Mouse (Mus musculus): Measurements from ENCODE around the gene Ksr1.

Gene Ksr1

DNA sequence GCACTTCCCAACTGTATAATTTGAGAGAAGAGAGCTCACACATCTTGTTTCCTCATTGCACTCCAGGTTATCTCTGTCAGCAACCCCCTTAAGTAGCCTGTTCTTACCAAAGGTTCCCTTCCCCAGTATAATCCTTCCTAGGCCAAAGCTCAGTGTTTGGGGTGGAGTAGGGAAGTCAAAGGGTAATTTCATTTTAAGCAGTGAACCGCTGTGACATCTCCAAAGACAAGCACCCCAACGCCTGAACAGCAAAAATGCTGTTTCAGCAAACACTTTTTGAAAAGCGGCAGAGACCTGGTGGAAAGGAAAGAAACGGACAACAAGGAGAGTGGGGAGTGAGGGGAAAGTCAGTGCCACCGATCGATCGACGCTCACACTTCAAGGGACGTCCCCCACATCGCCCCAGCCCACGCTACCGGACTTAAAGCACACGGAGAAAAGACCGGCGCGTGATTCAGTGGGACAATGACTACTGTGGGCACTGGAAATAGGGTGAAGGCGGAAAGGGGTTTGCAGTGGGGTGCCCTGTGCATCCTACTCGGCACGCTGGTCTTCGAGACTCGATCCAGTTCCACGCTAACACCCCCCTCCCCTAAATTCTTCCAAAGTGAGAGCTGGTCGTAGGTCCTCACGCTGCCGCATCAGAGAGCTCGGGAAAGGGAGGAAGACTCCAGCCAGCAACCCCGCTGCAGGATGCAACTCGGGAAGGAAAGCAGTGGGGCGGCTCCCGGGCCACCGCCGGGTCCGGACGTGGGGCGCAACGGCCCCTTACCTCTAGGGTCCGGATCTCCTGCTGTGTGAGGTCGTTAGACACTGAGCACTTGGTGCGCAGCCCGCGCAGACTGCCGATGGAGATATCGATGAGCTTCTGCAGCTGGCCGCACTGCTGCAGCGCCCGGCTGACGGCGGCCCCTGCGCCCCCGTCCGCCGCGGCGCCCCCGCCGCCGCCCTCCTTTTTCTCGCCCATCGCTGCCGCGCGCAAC lies 633 bp downstream of the Ksr1 start:
- DNase-seq (ENCODE audit: low read depth, low spot score) = peak; percentile 49

DNA sequence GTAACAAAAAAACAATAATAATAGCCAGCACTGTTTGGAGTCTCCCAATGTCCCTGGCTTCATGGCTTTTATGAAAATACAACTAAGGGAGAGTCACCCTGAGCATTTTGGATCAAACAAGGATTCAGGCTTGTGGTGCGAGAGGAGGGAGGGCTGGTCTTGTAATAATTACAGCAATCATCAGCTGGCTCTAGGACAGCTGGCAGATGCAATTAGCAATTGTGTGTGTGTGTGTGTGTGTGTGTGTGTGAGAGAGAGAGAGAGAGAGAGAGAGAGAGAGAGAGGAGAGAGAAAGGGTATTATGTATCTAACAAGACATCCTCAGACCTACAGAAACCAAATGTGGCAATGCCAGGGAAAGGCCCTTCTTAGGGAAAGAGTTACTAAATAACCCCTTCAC lies 1.5 kb downstream of the Ksr1 start:
- DNase-seq (ENCODE audit: low read depth, low spot score) = peak; percentile 16

DNA sequence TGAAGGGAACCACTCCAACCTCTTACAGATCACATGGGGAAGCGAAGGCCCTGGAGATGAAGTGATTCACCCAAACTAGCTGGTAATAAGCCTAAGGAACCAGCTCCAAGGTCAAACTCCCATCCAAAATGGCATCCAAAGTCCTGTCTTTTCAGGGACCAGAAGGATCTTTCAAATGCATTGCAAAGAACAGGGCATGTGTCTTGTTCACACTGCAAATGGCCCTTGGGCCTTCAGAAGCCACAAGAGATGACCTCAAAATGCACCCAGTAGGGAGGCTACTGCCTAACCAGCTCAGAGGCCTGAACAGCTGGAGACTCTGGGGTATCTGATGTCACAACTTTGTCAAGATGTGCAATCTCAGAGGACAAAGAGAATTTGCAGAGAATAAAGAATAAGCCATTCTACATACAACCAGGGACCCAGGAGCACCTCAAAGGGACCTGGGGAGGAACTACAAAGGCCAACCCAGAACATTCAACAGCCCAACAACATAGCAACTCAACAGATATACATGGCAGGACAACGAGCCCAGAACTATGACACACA lies 2.1 kb downstream of the Ksr1 start:
- no peak for DNase-seq (ENCODE audit: low read depth, low spot score)

DNA sequence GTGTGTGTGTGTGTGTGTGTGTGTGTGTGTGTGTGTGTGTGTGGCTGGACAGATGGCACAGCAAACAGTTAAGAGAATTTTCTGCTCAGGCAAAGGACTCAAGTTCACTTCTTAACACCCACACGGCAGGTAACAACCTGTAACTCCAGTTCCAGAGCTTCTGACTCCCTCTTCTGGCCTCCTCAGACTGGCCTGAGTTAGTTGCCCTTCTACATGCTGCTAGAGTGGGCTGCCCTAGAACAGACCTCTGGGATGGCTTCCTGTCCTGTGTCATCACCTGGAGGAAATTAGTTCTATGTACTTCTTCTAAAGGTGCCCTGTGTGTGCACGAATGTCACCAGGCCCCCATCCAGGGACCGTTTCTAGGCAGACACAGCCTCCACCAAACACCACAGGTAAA lies 2.9 kb downstream of the Ksr1 start:
- peak; percentile 37 for DNase-seq (ENCODE audit: low read depth, low spot score)

DNA sequence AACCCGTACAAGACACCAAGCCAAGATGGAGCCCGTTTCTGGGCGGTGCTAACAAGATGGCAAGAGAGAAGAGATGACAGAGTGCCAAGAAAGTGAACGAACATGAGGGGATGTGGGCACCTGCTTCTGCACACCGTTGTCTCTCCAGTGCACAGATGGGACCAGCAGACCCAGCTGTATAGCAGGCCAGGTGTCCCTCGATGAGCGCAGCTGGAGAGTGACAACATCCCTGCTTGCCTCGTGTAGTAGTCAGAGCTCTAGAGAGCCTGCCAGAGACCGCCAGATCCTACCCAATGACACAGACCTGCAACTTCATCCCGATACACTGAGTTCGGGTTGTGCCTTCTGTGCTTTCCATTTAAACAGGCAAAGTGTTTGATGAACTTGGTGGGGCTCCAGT lies 3.8 kb downstream of the Ksr1 start:
- DNase-seq (ENCODE audit: low read depth, low spot score) = peak; percentile 38

DNA sequence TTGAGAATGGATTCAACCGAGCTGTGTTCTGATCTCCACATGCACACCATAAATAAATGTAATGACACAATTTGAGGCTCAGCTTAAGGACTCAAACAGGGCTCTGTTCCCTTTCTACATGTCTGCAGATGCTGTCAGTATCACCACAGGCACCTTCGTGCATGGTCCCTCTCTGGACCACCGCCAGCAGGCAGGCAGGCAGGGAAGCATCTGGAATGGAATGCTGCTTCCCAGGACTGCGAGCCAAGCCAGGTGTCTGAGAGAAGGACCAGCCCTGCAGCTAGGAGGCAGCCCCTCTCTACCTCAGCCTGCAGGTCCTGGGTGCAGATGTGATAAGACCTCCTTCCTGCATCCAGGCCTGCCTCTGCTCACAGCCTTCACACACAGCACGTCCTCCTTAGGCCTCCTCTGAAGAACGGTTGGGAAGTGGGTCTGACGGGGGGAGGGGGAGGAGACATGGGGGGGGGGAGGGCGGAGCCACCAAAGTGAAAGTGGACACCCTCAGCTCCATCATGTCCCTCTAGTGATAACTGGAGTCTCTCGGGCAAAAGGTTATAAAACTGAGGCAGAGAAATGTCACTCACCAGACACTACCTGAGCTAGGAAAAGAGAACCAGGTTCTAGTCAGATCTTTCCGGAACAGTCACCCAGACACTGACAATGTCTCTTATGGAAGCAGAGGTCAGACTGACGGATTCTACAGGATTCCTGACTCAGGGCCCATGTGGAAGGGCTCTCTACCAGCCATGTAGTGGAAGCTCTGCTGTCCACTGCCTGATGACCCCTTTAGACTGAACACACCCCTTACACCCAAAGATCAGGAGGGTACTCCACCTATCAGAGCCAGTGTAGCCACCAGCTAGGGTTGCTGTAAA lies 4.7 kb downstream of the Ksr1 start:
- DNase-seq (ENCODE audit: low read depth, low spot score) = peak; percentile 46

DNA sequence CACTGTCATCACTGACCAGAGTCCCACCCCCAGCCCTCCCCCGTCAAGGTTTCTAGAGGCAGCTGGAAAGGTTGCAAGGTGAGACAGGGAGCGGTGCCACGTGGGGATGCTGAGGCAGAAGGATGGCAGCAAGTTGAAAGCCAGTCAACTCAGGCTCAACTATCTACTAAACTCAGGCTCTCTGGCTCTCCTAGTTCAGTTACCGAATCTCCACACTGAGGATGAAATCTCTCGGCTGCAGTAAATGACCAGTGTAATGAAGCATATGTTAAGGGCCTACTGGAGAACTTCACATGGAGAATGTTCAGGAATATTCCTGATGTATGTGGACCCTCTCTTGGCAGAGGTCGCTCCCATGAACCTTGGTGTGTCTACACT lies 5.7 kb downstream of the Ksr1 start:
- no peak for DNase-seq (ENCODE audit: low read depth, low spot score)

DNA sequence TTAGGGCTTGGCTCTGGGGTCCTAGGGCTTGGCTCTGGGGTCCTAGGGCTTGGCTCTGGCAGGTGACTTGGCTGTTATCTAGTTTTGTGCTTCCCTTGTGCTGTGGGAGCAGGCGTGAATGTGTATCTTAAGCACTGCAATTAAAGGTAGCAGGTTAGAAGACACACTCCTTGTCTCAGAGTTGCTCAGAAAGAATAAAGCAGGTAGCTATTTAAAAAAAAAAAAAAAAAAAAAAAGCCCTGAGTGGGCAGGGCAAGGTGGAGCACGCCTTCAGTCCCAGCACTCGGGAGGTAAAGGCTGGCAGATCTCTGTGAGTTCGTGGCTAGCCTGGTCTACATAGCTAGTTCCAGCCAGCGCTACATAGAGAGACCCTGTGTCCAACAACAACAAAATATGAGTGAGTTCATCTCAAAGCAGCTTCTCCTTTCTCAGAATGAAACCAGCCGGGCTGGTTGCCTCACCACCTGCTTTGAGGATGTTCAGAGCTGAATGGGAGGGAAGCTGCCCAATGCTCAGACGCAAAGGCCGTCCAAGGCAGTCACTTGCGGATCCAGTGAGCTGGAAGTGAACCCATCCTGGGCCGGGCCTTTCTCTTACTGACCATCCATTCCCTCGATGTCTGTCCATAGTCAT lies 6.2 kb downstream of the Ksr1 start:
- peak; percentile 37 for DNase-seq (ENCODE audit: low read depth, low spot score)

DNA sequence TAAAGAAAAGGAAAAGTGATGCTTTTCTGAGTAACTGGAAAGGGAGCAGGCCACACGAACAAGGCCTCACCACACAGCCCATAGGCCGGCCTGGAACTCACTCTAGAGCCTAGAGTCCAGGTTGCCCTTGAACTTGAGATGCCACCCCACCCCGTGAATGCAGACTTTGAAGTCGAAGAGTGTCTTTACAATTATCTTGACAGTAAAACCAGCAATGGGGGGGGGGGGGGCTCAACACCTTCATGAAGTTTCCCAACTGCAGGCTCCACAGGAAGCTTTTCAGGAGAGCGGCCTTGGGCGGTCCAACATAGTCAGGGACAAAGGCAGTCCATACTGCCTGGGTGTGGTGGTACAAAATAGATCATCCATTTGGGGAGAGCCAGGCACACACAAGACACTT lies 7.6 kb downstream of the Ksr1 start:
- DNase-seq (ENCODE audit: low read depth, low spot score) = no peak

DNA sequence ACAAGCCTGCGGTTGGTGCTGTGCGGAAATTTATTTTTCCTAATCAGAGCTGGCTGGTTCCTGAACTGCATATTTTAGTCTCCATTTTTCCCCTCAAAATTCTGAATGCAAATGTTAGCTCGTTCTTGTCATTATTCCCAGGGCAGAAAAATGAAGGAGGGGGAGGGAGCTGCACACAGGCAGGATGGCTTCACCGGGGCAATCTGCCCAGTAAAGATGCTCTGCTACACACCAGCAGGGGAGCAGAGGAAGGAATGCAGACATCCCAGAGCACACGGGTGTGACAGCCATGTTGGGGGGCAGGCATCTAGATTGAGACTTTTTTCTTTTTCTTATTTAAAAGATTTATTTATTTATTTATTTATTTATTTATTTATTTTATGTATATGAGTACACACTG lies 9.0 kb downstream of the Ksr1 start:
- DNase-seq (ENCODE audit: low read depth, low spot score) = no peak

DNA sequence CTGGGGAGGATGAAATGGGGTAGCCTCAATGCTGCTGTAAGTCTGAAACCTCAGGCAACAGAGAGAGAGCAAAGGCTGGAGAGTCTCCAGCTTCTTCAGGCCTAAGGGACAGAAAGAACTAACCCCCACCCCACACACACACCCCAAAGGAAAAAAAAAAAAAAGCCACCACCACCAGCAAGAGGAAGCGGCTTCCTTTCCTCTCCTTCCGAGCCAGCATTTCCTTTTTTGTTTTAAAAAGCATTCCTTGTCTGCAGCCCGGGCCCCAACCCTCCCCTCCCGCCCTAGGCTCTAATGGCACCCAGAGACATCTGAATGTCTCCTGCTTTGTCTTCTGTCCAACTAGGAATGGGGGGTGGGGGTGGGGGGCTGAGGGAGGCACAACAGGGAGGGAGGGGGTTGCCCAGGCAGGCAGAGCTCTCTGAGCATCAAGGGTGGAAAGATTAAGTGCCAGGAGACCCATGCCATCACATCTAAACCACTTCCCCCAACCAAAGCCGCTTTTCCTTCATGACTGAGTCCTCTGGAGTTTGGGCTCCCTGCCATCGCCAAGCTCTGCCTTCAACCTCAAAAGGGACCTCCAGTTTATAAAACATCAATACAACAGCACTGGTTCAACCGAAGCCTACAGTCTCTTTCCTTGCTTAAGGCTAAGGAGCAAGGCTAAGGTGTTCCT lies 10.4 kb downstream of the Ksr1 start:
- DNase-seq (ENCODE audit: low read depth, low spot score) = peak; percentile 60

DNA sequence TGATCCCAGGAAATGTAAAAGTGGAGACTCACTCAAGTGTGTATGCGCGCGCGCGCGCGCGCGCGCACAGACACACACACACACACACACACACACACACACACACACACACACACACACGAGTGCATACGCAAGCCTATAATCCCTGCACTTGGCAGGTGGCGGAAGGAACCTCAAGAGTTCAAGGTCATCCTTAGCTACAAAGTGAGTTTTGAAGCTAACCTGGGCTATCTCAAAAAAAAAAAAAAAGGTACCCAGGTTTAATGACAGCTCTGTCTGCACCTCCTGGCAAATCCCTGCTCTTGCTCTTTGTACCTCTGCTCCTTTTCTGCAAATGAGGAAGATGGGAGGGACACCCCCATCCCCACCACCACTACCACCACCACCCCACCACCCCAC lies 11.1 kb downstream of the Ksr1 start:
- DNase-seq (ENCODE audit: low read depth, low spot score) = peak; percentile 59

DNA sequence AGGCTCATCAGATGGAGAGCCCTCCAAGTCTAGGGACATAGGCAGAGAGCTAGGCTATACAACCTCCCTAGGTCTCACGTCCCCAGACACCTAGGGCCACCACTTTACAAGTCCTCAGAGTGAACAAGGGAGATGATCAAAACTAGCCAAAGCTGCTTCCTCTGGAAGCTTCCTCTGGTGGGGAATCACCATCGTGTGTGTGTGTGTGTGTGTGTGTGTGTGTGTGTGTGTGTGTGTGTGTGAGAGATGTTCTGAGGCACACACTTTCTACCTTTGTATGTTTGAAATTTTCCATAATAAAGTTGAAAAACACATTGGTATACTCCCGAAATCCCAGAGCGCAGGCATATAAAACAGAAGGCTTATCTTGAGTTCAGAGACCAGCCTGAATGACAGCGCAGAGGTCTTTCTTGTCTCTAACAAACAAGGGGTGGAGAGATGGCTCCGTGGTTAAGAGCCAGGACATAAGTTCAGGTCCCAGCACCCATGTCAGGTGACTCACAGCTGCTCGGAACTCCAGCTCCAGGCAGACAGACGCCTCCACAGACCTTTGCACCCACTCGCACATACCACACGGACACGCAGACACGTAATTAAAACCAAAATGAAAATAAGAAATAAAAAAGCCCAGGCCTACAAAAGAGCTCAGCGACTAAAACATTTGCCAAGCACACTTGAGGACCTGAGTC lies 11.6 kb downstream of the Ksr1 start:
- peak; percentile 67 for DNase-seq (ENCODE audit: low read depth, low spot score)

DNA sequence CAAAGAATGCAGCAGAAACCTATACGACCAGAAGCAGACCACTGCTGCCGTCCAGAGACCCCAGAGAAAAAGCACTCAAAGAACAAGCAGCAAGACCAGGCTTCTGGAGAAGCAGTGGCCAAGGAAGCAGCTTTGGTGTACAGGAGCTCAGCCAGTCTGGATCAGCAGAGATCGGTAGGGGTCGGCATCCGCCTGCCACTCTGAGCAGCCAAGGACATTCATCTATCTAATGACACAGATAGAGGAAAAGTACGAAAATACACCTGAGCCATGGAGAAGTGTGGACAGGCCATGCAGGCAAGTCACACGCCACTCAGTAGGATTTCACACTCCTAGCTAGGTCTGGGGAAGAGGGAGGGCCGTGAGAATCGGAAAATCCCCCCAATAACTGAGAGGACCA lies 12.2 kb downstream of the Ksr1 start:
- no peak for DNase-seq (ENCODE audit: low read depth, low spot score)

DNA sequence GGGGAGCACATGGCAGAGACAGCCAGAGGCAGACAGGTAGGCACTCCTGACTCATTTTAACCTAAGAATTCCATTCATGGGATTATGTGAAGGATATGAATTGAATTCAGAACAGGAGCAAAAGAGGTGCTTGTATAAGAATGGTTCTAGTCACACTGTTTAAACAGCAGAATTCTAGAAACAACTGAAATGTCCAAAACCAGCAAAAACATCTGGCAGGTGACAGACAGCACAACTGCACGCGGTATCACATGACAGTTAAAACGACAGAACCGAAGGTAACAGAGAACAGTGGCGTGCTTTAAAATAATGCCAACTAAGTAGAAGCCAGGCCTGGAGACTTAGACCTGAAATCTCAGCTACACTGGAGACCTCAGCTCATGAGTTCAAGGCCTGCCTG lies 13.2 kb downstream of the Ksr1 start:
- DNase-seq (ENCODE audit: low read depth, low spot score) = peak; percentile 44

DNA sequence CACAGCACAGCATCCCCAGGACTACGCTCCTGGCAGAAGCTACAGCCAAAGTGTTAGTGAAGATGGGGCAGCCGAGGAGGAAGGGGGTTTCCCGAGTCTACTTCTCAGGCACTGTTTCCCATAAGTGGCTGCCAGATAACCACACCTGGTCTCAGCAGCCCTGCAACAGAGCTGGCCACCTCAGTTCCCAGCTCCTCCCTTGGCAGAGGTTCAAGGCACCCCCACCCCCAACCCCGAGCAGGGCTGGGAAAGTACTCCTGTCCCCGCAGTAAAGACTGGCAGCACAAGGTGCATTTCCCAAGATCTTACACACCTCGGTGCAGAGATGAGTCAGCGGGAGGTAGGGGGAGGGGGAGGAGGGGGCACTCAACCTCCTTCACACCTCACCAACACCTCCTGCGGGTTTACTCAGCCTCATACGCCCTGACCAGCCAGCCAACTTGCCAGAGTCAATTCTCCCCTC lies 14.2 kb downstream of the Ksr1 start:
- DNase-seq (ENCODE audit: low read depth, low spot score) = peak; percentile 87

DNA sequence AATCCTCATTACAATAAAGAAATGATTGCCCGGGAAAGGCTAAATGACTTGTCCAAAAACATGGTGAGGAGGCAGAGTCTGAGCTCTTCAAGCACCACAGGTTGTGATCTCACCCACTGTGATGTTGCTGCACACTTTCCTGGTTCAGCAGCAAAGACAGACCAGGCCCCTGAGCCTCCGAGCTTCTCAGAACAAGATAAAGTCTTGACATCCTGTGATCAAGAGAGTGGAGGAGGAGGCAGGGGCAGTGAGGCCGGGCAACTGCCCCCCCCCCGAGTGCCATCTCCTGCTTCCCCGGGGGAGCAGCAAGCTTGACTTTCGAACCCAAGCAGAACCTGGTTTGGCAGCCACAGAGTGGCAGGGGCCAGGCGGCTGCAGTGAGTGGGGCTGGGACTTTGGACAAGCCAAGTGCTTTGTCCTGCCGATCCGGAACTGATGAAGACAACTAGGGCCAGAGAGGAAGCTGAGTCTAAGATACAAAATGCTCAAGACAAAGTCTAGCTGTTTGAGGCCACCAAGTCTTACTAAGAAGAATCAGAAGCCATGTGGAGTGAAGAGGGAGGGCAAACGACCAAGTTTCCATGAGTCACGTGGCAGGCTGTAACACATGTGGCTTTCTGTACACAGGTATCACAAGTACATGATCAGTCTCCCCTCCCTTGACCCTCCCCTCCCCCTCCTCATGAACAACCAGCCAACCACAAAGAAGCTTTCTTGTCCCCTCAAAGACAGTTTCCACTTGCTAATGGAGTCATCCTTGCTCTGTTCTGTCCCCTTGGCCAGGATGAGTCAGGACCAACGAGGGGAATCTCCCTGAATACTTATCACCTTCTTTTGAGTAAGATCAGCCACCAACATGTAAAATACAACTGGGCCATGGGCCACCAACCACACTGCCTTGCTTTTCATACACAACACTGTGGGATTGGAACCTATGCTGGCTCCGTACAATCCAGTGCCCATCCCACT lies 16.5 kb downstream of the Ksr1 start:
- peak; percentile 87 for DNase-seq (ENCODE audit: low read depth, low spot score)

DNA sequence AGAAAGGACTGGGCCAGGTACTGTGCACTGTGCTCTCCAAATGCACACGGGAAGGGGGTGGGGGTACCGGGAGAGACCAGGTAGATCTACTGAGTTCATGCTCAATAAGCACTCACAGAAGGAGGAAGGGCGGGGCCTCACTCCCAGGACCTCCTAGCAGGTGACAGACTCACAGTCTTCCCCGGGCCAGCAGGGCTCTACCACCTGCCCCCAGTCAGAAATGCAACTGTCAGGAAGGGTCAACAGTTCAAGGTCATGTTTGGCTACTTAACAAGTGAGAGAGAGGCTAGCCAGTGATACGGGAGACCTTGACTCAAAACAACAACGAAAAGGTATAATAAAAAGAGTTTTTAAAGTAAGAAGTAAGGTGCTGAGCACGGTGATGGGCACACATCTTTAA lies 18.0 kb downstream of the Ksr1 start:
- DNase-seq (ENCODE audit: low read depth, low spot score) = peak; percentile 28

DNA sequence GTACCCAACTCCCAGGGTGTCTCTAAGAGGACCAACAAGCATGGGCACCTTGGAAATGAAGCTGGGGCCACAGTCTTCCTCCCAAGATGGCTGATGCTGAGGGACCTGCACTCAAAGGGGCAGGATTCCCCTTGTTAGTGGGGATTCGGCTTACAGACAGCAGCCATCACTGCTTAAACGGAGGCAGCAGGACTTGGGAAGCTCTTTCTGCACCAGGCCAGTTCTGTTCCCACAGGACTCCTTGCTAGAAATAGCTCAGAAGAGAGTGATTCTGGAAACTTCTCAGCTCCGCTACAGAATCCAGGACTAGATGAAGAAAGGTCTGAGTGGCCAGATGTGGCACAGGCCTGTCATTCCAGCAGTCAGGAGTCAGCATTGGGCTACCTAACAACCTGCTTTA lies 19.2 kb downstream of the Ksr1 start:
- DNase-seq (ENCODE audit: low read depth, low spot score) = no peak

All from CD4-positive helper T cell, adult 2 months (primary cell).